Mouse (Mus musculus): ENCODE measurements around the gene Rbm43. TPM values are rescaled to one million over a fixed set of nuclear protein-coding genes. Genes with fewer than 3 reads are reported as not detected.
"Not testable (repeated sequence)": the region's sequence is repeated elsewhere in the genome, so short reads cannot be mapped to it uniquely, and the experiment has no call there.

Rbm43 gene
- polyA plus RNA-seq, 1 experiment: 21.7 TPM

DNA sequence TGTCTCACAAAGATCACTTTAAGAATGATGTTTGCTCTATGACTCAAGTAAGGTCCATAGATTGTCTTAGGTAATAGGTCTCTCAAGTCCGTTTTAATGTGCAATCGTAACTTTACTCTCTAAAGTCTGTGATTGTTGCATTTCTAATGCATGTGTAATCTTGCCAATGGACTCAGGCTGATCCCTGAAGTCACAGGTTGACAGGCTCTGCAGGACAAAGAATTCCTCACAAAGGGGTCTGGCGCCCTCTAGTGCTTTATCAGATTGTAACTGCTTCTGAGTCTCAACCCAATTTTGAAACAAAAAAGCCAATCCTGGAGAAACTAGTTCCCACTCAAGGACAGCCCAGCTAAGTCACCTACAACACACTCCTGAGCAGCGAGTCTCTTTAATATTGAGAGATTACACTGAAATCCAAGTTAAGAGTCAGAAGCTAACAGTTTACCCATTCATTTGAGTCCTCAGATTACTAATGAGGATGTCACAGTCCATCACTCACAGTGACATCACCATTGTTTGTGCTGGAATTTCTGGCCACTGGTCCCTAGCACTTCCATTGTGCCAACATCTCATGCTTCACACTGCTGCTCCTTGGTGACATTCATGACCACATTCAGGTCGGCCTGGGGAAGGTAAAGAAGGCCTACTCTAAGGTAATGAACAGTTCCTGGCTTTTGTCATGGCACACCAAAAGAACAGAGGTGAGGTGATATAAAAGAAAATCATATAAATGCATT is 19.9 kb downstream of the Rbm43 start:
- H3K4me1 ChIP-seq (ENCODE audit: control insufficient read depth, insufficient read depth, low read length): peaks cover 7% of the 10 kb centered on the region
- TF ChIP-seq CTCF (IDR thresholded peaks at IDR 0.05; ENCODE audit: borderline replicate concordance, insufficient read depth, low read length): 0 out of 2 replicates have a peak, but pooled peaks have one; percentile 7
- no peak for TF ChIP-seq POLR2A (IDR thresholded peaks at IDR 0.05; ENCODE audit: low read depth, low read length)
- no peak overlapping the region for H3K4me3 ChIP-seq (ENCODE audit: insufficient read depth, low read length)
- H3K27ac ChIP-seq (ENCODE audit: insufficient read depth, low read length): peak overlapping the region; percentile 74

DNA sequence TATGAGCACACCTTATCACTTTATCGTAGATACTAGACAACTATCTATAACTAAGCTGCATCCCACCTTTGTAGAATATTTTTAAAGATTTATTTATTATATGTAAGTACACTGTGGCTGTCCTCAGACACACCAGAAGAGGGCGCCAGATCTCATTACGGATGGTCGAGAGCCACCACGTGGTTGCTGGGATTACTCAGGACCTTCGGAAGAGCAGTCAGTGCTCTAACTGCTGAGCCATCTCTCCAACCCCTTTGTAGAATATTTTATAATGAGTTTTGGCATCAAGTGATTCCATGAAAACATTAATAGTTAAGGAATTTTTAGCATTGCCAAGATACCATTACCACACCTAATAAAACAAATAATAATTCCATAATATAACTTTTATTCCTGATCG is 20.4 kb downstream of the Rbm43 start:
- no peak for TF ChIP-seq POLR2A (IDR thresholded peaks at IDR 0.05; ENCODE audit: low read depth, low read length)
- TF ChIP-seq CTCF (IDR thresholded peaks at IDR 0.05; ENCODE audit: borderline replicate concordance, insufficient read depth, low read length): no peak
- Histone ChIP-seq H3K4me3 (ENCODE audit: insufficient read depth, low read length) (no peak overlapping the region), H3K4me1 (ENCODE audit: control insufficient read depth, insufficient read depth, low read length) (peaks cover 7% of the 10 kb centered on the region), H3K27ac (ENCODE audit: insufficient read depth, low read length) (peak overlapping the region; percentile 75)

DNA sequence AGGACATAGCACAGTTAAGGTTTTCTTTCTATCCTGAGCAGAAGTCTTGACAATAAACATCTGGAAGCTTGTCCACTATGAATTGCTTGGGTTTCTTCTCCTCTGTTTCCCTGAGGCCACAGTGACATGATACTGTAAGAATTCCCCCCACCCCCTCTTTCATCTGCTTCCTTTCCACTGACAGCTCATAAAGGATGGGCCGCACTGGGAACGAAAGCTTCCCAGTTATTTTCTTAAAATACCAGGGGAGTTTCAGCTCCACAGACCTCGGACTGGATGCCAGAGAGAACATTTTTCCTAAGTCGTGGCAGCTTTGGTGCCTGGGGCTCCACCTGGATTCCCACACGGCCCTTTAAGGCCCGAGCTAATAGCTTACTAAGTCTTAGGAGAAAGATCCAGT is 22.2 kb downstream of the Rbm43 start:
- TF ChIP-seq CTCF (IDR thresholded peaks at IDR 0.05; ENCODE audit: borderline replicate concordance, insufficient read depth, low read length) (no peak), POLR2A (IDR thresholded peaks at IDR 0.05; ENCODE audit: low read depth, low read length) (no peak)
- H3K4me1 ChIP-seq (ENCODE audit: control insufficient read depth, insufficient read depth, low read length): peaks cover 7% of the 10 kb centered on the region
- H3K27ac ChIP-seq (ENCODE audit: insufficient read depth, low read length): peak overlapping the region; percentile 96
- no peak overlapping the region for H3K4me3 ChIP-seq (ENCODE audit: insufficient read depth, low read length)

DNA sequence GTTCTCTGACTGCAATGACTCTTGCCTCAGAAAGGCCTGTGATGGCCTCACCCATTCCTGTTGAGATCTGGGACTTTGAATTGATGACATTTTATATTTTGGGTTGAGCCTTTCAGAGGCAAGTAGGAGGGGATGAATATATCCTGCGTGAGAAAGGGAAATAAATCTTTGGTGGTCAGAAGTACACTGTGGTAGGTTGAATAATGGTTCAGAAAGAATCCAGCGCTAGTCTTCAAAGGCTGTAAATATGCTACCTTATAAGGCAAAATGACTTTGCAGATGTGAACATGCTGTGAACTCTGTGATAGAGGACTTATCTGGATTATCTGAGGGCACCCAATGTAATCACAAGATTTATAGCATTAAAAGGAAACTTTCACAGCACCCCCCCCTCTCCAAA is 23.1 kb downstream of the Rbm43 start:
- Histone ChIP-seq H3K27ac (ENCODE audit: insufficient read depth, low read length) (peak overlapping the region; percentile 96), H3K4me1 (ENCODE audit: control insufficient read depth, insufficient read depth, low read length) (peaks cover 7% of the 10 kb centered on the region), H3K4me3 (ENCODE audit: insufficient read depth, low read length) (no peak overlapping the region)
- TF ChIP-seq POLR2A (IDR thresholded peaks at IDR 0.05; ENCODE audit: low read depth, low read length) (no peak), CTCF (IDR thresholded peaks at IDR 0.05; ENCODE audit: borderline replicate concordance, insufficient read depth, low read length) (no peak)

DNA sequence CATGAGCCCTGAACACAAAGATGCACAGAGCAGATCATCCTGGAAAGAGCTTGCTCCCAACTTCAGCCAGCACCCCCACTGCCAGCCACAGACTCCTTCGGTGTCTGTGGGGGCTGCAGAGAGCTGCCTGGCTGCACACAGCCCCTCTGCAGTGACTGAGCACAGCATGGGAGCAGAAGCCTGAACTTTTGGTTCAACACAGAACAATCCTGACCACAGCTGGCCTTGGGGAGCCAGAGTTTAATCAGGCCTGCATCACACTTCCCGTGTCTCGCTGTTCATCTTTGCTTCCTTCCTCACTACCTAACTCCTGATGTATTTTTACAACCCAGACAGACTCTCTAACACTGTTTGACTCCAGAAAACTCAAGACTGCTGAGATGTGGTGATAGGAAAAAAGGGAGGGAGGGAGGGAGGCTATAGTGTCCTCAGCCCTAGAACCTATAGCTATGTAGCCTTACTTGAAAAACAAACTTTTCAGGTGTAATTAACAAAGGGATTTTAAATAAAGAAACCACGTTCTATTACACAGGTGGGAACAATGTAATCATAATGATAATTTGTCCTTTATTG is 27.3 kb downstream of the Rbm43 start:
- no peak overlapping the region for H3K4me3 ChIP-seq (ENCODE audit: insufficient read depth, low read length)
- peaks cover 3% of the 10 kb centered on the region; the same call in 1 of the 2 replicates for H3K4me1 ChIP-seq (ENCODE audit: control insufficient read depth, insufficient read depth, low read length)
- H3K27ac ChIP-seq (ENCODE audit: insufficient read depth, low read length): no peak overlapping the region
- TF ChIP-seq CTCF (IDR thresholded peaks at IDR 0.05; ENCODE audit: borderline replicate concordance, insufficient read depth, low read length) (no peak), POLR2A (IDR thresholded peaks at IDR 0.05; ENCODE audit: low read depth, low read length) (no peak)

DNA sequence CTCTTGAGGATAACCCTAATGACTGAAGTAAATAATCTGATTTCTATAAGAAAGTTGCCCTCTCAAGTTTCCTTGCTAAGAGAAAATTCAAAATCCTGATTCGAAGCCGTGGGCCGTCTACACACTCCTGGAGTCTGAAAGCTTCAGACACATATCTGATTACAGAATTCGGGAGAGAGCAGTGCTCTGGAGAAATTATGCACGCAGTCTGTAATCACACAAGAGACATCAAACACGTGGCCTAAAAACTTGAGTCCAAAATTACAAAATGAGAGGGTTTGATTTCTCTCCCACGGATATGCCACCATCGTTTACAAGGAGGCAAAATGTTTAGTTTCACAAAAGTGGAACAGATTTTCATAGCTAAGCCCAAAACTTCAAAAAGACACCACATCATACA is 29.3 kb downstream of the Rbm43 start:
- no peak overlapping the region for H3K4me3 ChIP-seq (ENCODE audit: insufficient read depth, low read length)
- TF ChIP-seq CTCF (IDR thresholded peaks at IDR 0.05; ENCODE audit: borderline replicate concordance, insufficient read depth, low read length) (no peak), POLR2A (IDR thresholded peaks at IDR 0.05; ENCODE audit: low read depth, low read length) (no peak)
- H3K27ac ChIP-seq (ENCODE audit: insufficient read depth, low read length): no peak overlapping the region
- no peaks in the 10 kb centered on the region for H3K4me1 ChIP-seq (ENCODE audit: control insufficient read depth, insufficient read depth, low read length)

DNA sequence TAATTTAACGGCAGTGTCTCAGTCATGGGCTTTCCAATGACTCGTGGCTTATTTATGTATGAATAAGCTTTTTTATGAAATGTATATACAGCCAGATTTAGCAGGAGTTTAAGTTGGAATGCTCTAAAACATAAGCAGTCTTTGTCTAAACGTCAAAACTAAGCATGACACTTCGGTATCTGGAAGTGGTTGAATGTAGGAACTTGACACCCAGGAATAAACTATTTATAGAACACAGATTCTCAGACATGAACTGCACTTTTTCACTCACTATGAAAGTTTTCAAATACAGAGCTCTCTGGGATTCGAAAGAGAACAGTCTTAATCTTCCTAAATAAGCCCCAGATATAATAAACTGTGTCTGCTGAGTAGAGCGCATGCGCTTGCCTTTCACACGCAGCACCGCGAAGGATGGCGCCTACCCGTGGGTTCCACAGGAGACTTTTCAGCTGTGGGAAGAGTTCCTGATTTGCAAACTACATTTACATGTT is 42.5 kb downstream of the Rbm43 start:
- TF ChIP-seq POLR2A (IDR thresholded peaks at IDR 0.05; ENCODE audit: low read depth, low read length) (no peak), CTCF (IDR thresholded peaks at IDR 0.05; ENCODE audit: borderline replicate concordance, insufficient read depth, low read length) (no peak)
- peak overlapping the region; percentile 50 for H3K27ac ChIP-seq (ENCODE audit: insufficient read depth, low read length)
- no peaks in the 10 kb centered on the region; the same call in 1 of the 2 replicates for H3K4me1 ChIP-seq (ENCODE audit: control insufficient read depth, insufficient read depth, low read length)
- H3K4me3 ChIP-seq (ENCODE audit: insufficient read depth, low read length): no peak overlapping the region

DNA sequence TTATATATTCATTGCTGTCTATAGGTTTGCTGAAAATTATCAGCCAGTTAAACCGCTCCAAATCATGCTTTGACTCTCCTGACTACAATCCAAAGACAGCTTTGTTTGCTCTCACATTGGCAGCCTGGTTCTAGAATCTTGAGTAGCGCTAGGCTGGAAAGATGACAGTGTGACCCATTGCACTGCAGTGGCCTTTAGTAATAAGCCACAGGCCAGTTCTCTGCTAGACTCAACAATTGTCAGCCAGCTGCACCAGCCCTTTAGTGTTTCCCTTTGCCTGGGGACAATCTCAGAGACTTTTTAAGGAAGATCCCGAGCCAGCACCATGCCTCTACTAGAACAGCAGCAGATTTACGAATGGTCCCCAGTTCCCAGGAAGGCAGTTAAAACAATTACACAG is 44.0 kb downstream of the Rbm43 start:
- TF ChIP-seq CTCF (IDR thresholded peaks at IDR 0.05; ENCODE audit: borderline replicate concordance, insufficient read depth, low read length) (no peak), POLR2A (IDR thresholded peaks at IDR 0.05; ENCODE audit: low read depth, low read length) (no peak)
- Histone ChIP-seq H3K4me1 (ENCODE audit: control insufficient read depth, insufficient read depth, low read length) (no peaks in the 10 kb centered on the region; the same call in 1 of the 2 replicates), H3K4me3 (ENCODE audit: insufficient read depth, low read length) (no peak overlapping the region), H3K27ac (ENCODE audit: insufficient read depth, low read length) (no peak overlapping the region)

DNA sequence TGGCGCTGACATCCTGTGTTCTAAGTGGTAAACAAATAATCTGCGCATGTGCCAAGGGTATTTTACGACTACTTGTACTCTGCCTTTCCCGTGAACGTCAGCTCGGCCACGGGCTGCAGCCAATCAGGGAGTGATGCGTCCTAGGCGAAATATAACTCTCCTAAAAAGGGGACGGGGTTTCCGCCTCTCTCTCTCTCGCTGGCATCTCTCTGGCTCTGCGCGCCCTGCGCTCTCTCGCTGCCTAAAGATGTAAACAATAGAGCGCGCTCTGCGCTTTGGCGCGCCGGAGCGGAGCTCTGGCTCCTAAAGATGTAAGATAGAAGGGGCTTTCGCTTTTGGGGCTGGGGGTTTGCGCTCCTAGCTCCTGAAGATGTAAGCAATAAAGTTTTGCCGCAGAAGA is 44.8 kb downstream of the Rbm43 start:
- not testable (repeated sequence) for H3K4me1 ChIP-seq (ENCODE audit: control insufficient read depth, insufficient read depth, low read length); H3K27ac ChIP-seq (ENCODE audit: insufficient read depth, low read length); H3K4me3 ChIP-seq (ENCODE audit: insufficient read depth, low read length)

DNA sequence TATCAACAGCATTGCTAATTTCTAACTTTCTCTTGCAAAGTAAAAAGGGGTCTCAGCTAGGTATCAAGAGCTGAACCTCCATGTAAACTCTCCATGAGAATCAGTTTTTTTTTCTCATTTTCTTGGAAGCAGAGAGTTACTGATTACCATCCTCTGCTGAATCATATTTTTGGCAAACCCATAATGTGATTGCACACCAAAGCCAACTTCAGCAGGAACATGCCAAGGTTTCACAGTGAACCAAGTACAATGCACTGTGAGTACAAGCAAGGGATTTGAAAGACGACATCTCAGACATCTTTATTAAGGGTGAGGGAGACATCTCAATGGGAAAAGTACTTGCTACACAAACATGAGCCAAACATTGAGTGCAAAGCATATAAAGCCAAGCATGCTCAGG is 54.8 kb downstream of the Rbm43 start:
- Histone ChIP-seq H3K27ac (ENCODE audit: insufficient read depth, low read length) (no peak overlapping the region), H3K4me3 (ENCODE audit: insufficient read depth, low read length) (no peak overlapping the region), H3K4me1 (ENCODE audit: control insufficient read depth, insufficient read depth, low read length) (no peaks in the 10 kb centered on the region)
- TF ChIP-seq POLR2A (IDR thresholded peaks at IDR 0.05; ENCODE audit: low read depth, low read length) (no peak), CTCF (IDR thresholded peaks at IDR 0.05; ENCODE audit: borderline replicate concordance, insufficient read depth, low read length) (no peak)

Other genes starting within 250 kb of the Rbm43 start
- 9.6 and 14.3 TPM in 2 replicates for gene Nmi, start 38.3 kb upstream of the Rbm43 start, polyA plus RNA-seq (2011; ENCODE audit: insufficient read length, low read depth, missing spikeins)
- gene Tnfaip6, start 102.8 kb upstream of the Rbm43 start, polyA plus RNA-seq (2011; ENCODE audit: insufficient read length, low read depth, missing spikeins): 13.0 and 21.6 TPM in 2 replicates
- 22.5 and 28.2 TPM in 2 replicates for gene Rif1, start 137.7 kb upstream of the Rbm43 start, polyA plus RNA-seq (2011; ENCODE audit: insufficient read length, low read depth, missing spikeins)